Mouse (Mus musculus) liver, adult 2 months (tissue): ENCODE measurements around the gene Col28a1. TPM values are rescaled to one million over a fixed set of nuclear protein-coding genes. Genes with fewer than 3 reads are reported as not detected.
"Not testable (repeated sequence)": the region's sequence is repeated elsewhere in the genome, so short reads cannot be mapped to it uniquely, and the experiment has no call there.

Experiments
- DNase-seq: peaks from one replicate; pipeline ENCODE4 v3.0.0-alpha.2; 2011; ENCODE audit warnings: low read depth, low spot score; ENCODE audit errors: extremely low read depth
- H3K27ac ChIP-seq: fragments of 200-500 bp; replicated peaks from 2 replicates; pipeline ENCODE4 v1.5.1; 2012; ENCODE audit warnings: low read depth, mild to moderate bottlenecking, control low read depth, inconsistent platforms, low read length; ENCODE audit not compliant: insufficient read depth
- H3K27me3 ChIP-seq: fragments of 200-500 bp; 2 replicates; pipeline ENCODE4 v1.6.1; 2012; ENCODE audit warnings: mild to moderate bottlenecking, moderate library complexity, low read length, inconsistent platforms; ENCODE audit not compliant: control insufficient read depth, insufficient read depth
- H3K36me3 ChIP-seq: fragments of 200-500 bp; 2 replicates; pipeline ENCODE4 v1.6.1; 2012; ENCODE audit warnings: low read length, inconsistent platforms; ENCODE audit not compliant: control insufficient read depth, insufficient read depth
- H3K4me1 ChIP-seq: fragments of 200-500 bp; 2 replicates; pipeline ENCODE4 v1.6.1; 2011; ENCODE audit warnings: low read length; ENCODE audit not compliant: control insufficient read depth, insufficient read depth
- H3K4me3 ChIP-seq: fragments of 200-500 bp; 2 replicates; pipeline ENCODE4 v1.5.1; 2011; ENCODE audit warnings: low read depth, mild to moderate bottlenecking, control low read depth, low read length, moderate library complexity; ENCODE audit not compliant: insufficient read depth
- H3K79me2 ChIP-seq: fragments of 200-500 bp; 2 replicates; pipeline ENCODE4 v1.6.1; 2012; ENCODE audit warnings: inconsistent platforms, mild to moderate bottlenecking, low read length, moderate library complexity; ENCODE audit not compliant: control insufficient read depth, insufficient read depth
- H3K9ac ChIP-seq: fragments of 200-500 bp; 2 replicates; pipeline ENCODE4 v1.6.1; 2012; ENCODE audit warnings: low read depth, mild to moderate bottlenecking, control low read depth, inconsistent platforms, low read length
- CTCF ChIP-seq: fragments of 200-500 bp; IDR thresholded peaks from 2 replicates; pipeline ENCODE4 v1.5.1; 2011; ENCODE audit warnings: low read depth, low read length, control low read depth
- POLR2A ChIP-seq: fragments of 200-500 bp; IDR thresholded peaks from 2 replicates; pipeline ENCODE4 v1.6.1; 2011; ENCODE audit warnings: low read length, control low read depth; ENCODE audit not compliant: insufficient read depth; ENCODE audit errors: extremely low read depth
- WGBS: fragments of 180-500 bp; shearing (Covaris S2); methylation state at CpG from one replicate; pipeline ENCODE4 v1.1.7; 2018; 5-methylcytosine and 5-hydroxymethylcytosine counted together
- polyA plus RNA-seq: library from polyadenylated mRNA; depleted of rRNA; stranded (reverse); fragments of >200 nt; gene quantifications from 2 replicates; pipeline ENCODE4 v1.2.3, GENCODE M21; 2012
- total RNA-seq: library from RNA; depleted of rRNA; stranded (reverse); fragments of >200 nt; gene quantifications from 2 replicates; pipeline ENCODE4 v1.2.3, GENCODE M21; 2014

Col28a1 gene
- total and polyA plus RNA-seq, 2 experiments: under 0.01 TPM; not detected in 1

- H3K27ac ChIP-seq: peak overlapping the region; percentile 93
These were observed 163.7 kb downstream of the Col28a1 start for GRCm38 (mm10) chr6:8028711-8029110.

GRCm38 (mm10) chr6:8025332-8026129 is 166.9 kb downstream of the Col28a1 start:
- TF ChIP-seq CTCF (no peak), POLR2A (no peak)
- Histone ChIP-seq H3K9ac (no peak overlapping the region), H3K4me3 (no peak overlapping the region), H3K36me3 (no peaks in the 10 kb centered on the region), H3K79me2 (no peaks in the 10 kb centered on the region), H3K4me1 (peaks cover 13% of the 10 kb centered on the region), H3K27me3 (no peaks in the 10 kb centered on the region), H3K27ac (no peak overlapping the region)
- 93% methylated on average over 7 of the region's 7 CpGs for whole genome bisulfite sequencing
- DNase-seq: no peak

More at GRCm38 (mm10) chr6:8028711-8029110, 163.7 kb downstream of the Col28a1 start:
- DNase-seq: peak; percentile 91
- no peak overlapping the region; the same call in 1 of the 2 replicates for H3K9ac ChIP-seq
- 17% methylated on average over 4 of the region's 4 CpGs for WGBS
- H3K4me1 ChIP-seq: peaks cover 17% of the 10 kb centered on the region
- H3K27me3 ChIP-seq: no peaks in the 10 kb centered on the region
- H3K36me3 ChIP-seq: no peaks in the 10 kb centered on the region
- no peaks in the 10 kb centered on the region for H3K79me2 ChIP-seq
- TF ChIP-seq POLR2A: no peak
- peak overlapping the region; percentile 6; the same call in 1 of the 2 replicates for H3K4me3 ChIP-seq

- Histone ChIP-seq H3K27me3 (no peaks in the 10 kb centered on the region), H3K36me3 (no peaks in the 10 kb centered on the region), H3K79me2 (no peaks in the 10 kb centered on the region), H3K27ac (no peak overlapping the region), H3K4me3 (no peak overlapping the region), H3K4me1 (peaks cover 6% of the 10 kb centered on the region; the same call in 1 of the 2 replicates), H3K9ac (no peak overlapping the region)
- WGBS: 69% methylated on average over 3 of the region's 3 CpGs
- DNase-seq: peak; percentile 56
- no peak for TF ChIP-seq POLR2A
- TF ChIP-seq CTCF: no peak
These were observed 168.9 kb downstream of the Col28a1 start for GRCm38 (mm10) chr6:8023527-8023926.

- WGBS: 95% methylated on average over 4 of the region's 4 CpGs
- TF ChIP-seq POLR2A (no peak), CTCF (no peak)
These were observed 197.7 kb downstream of the Col28a1 start for GRCm38 (mm10) chr6:7994736-7995135.

GRCm38 (mm10) chr6:7983646-7983979 is 208.8 kb downstream of the Col28a1 start:
- H3K4me1 ChIP-seq: no peaks in the 10 kb centered on the region
- WGBS: 32% methylated on average over 7 of the region's 7 CpGs
- no peaks in the 10 kb centered on the region for H3K36me3 ChIP-seq
- H3K27me3 ChIP-seq: no peaks in the 10 kb centered on the region
- no peaks in the 10 kb centered on the region for H3K79me2 ChIP-seq
- H3K4me3 ChIP-seq: peak overlapping the region; percentile 67; the same call in 1 of the 2 replicates
- H3K27ac ChIP-seq: no peak overlapping the region
- no peak for TF ChIP-seq POLR2A
- TF ChIP-seq CTCF: peak; percentile 74
- H3K9ac ChIP-seq: no peak overlapping the region
- DNase-seq: peak; percentile 53

More at GRCm38 (mm10) chr6:7994736-7995135, 197.7 kb downstream of the Col28a1 start:
- no peak for DNase-seq
- Histone ChIP-seq H3K4me1 (no peaks in the 10 kb centered on the region), H3K36me3 (no peaks in the 10 kb centered on the region), H3K79me2 (no peaks in the 10 kb centered on the region), H3K27me3 (no peaks in the 10 kb centered on the region), H3K9ac (no peak overlapping the region), H3K27ac (no peak overlapping the region), H3K4me3 (no peak overlapping the region)

- not testable (repeated sequence) for H3K36me3 ChIP-seq, H3K27ac ChIP-seq, H3K4me1 ChIP-seq, H3K79me2 ChIP-seq, H3K27me3 ChIP-seq, H3K9ac ChIP-seq
- WGBS: 58% methylated on average over 32 of the region's 32 CpGs
- peak; percentile 10 for DNase-seq
- H3K4me3 ChIP-seq: peak overlapping the region; percentile 67
These were observed 209.3 kb downstream of the Col28a1 start for GRCm38 (mm10) chr6:7982958-7983645.
